Comparison of ENCODE assay signal across 11 mouse cellular contexts in the genomic region with DNA sequence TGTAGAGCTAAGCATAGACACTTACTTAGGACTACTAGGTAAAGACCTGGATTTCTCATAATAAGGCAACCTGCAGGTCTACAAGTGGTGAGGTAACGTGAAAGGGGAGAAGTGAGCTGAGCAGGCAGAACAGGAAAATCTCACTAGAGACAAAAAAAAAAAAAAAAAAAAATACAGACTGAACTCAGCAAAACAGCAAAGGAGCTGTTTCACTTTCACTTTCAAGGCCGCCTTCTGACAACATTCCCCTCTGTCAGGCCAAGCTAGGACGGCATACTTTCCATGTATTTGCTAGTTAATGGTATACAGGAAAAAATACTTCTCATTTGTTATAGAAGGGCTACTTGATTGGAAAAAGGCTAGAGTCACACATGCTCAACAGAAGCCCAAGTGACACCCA. TPM values are rescaled to one million over a fixed set of nuclear protein-coding genes. Genes with fewer than 3 reads are reported as not detected.
DNase-seq lines count a peak whose midpoint lies in the region; ATAC-seq and TF ChIP-seq lines count a peak whose summit lies in the region.
"Had no signal": no experiment of that assay in that cellular context is flagged by ENCODE, and none has a peak within 500 bp of the region (broad histone marks: within the 10 kb centered on the region; RNA-seq: fewer than 3 reads in every experiment).

No protein-coding gene starts in this region.

- H3K4me1 ChIP-seq in kidney, adult 2 months (ENCODE audit: control insufficient read depth, insufficient read depth, low read length), result peaks cover 15% of the 10 kb centered on the region
- peaks cover 26% of the 10 kb centered on the region for H3K4me1 ChIP-seq in kidney, embryonic 15.5 days
- H3K4me1 ChIP-seq in erythroblast, embryonic 14.5 days (ENCODE audit: control insufficient read depth), result 0 out of 2 replicates have a peak, but pooled peaks cover 5% of the 10 kb centered on the region
- H3K4me1 ChIP-seq in thymus, adult 2 months (replicated peaks; ENCODE audit: control insufficient read depth, insufficient read depth, low read length), result peaks cover 12% of the 10 kb centered on the region; the same call in 1 of the 2 replicates
- no peaks in the 10 kb centered on the region for H3K4me1 ChIP-seq in midbrain, embryonic 14.5 days (ENCODE audit: control insufficient read depth, insufficient read depth, low read length)
- no peaks in the 10 kb centered on the region for H3K4me1 ChIP-seq in forebrain, embryonic 15.5 days

- no peaks in the 10 kb centered on the region for H3K36me3 ChIP-seq in kidney, adult 2 months (ENCODE audit: control insufficient read depth, insufficient read depth, low read length)
- H3K36me3 ChIP-seq in kidney, embryonic 15.5 days, result no peaks in the 10 kb centered on the region
- peaks cover 3% of the 10 kb centered on the region; the same call in 1 of the 2 replicates for H3K36me3 ChIP-seq in erythroblast, embryonic 14.5 days (ENCODE audit: control insufficient read depth)
- no peaks in the 10 kb centered on the region for H3K36me3 ChIP-seq in thymus, adult 2 months (ENCODE audit: control insufficient read depth, insufficient read depth, low read length)
- H3K36me3 ChIP-seq in midbrain, embryonic 14.5 days (ENCODE audit: control insufficient read depth, insufficient read depth, low read length), result no peaks in the 10 kb centered on the region
- no peaks in the 10 kb centered on the region for H3K36me3 ChIP-seq in forebrain, embryonic 15.5 days
- H3K36me3 ChIP-seq: embryonic facial prominence, embryonic 13.5 days had no signal

- no peak for TF ChIP-seq CTCF in kidney, adult 2 months (conservative IDR thresholded peaks at IDR 0.05; ENCODE audit: insufficient read depth, insufficient read length, low read depth, low read length)
- TF ChIP-seq CTCF in thymus, adult 2 months (IDR thresholded peaks at IDR 0.05; ENCODE audit: borderline replicate concordance, control insufficient read depth, extremely low read depth, insufficient read depth, low read length, poor library complexity), result no peak

- no peak for ATAC-seq in kidney, embryonic 15.5 days (replicated peaks; ENCODE audit: low FRiP score)
- ATAC-seq in midbrain, embryonic 14.5 days (ENCODE audit: low FRiP score, low TSS enrichment), result no peak
- ATAC-seq in forebrain, embryonic 15.5 days (replicated peaks), result no peak
- ATAC-seq: Patski had no signal

- no peaks in the 10 kb centered on the region for H3K9me3 ChIP-seq in kidney, embryonic 15.5 days (replicated peaks)
- H3K9me3 ChIP-seq in erythroblast, embryonic 14.5 days (ENCODE audit: control insufficient read depth, low read length), result no peaks in the 10 kb centered on the region
- H3K9me3 ChIP-seq in midbrain, embryonic 14.5 days (ENCODE audit: control insufficient read depth, low read length), result no peaks in the 10 kb centered on the region
- H3K9me3 ChIP-seq in forebrain, embryonic 15.5 days, result no peaks in the 10 kb centered on the region
- H3K9me3 ChIP-seq: embryonic facial prominence, embryonic 13.5 days had no signal

- 5% methylated on average over 3 of the region's 3 CpGs for WGBS in kidney, adult 2 months
- 62% methylated on average over 3 of the region's 3 CpGs for WGBS in kidney, embryonic 15.5 days
- under 1% methylated on average over 3 of the region's 3 CpGs for WGBS in thymus, adult 2 months
- WGBS in midbrain, embryonic 14.5 days, result 88% methylated on average over 3 of the region's 3 CpGs
- 80% methylated on average over 3 of the region's 3 CpGs for WGBS in forebrain, embryonic 15.5 days

- H3K27ac ChIP-seq in kidney, adult 2 months (ENCODE audit: insufficient read depth, low read depth, low read length), result peak overlapping the region; percentile 53
- no peak overlapping the region for H3K27ac ChIP-seq in kidney, embryonic 15.5 days
- H3K27ac ChIP-seq in thymus, adult 2 months (ENCODE audit: control insufficient read depth, insufficient read depth, low read length), result peak overlapping the region; percentile 19
- no peak overlapping the region for H3K27ac ChIP-seq in midbrain, embryonic 14.5 days (replicated peaks; ENCODE audit: low read depth, low read length)
- no peak overlapping the region for H3K27ac ChIP-seq in forebrain, embryonic 15.5 days (replicated peaks)
- H3K27ac ChIP-seq: embryonic facial prominence, embryonic 13.5 days had no signal

- H3K27me3 ChIP-seq in kidney, adult 2 months (replicated peaks; ENCODE audit: control insufficient read depth, insufficient read depth, low read length), result no peaks in the 10 kb centered on the region
- no peaks in the 10 kb centered on the region for H3K27me3 ChIP-seq in kidney, embryonic 15.5 days
- no peaks in the 10 kb centered on the region for H3K27me3 ChIP-seq in erythroblast, embryonic 14.5 days (ENCODE audit: control insufficient read depth)
- H3K27me3 ChIP-seq in thymus, adult 2 months (ENCODE audit: control insufficient read depth, insufficient read depth, low read length), result no peaks in the 10 kb centered on the region
- H3K27me3 ChIP-seq in midbrain, embryonic 14.5 days (ENCODE audit: control insufficient read depth, insufficient read depth, low read length), result no peaks in the 10 kb centered on the region
- H3K27me3 ChIP-seq in forebrain, embryonic 15.5 days, result no peaks in the 10 kb centered on the region
- H3K27me3 ChIP-seq: embryonic facial prominence, embryonic 13.5 days; Patski had no signal

- H3K4me3 ChIP-seq in kidney, adult 2 months (ENCODE audit: insufficient read depth, low read depth, low read length), result peak overlapping the region; percentile 9; the same call in 1 of the 2 replicates
- H3K4me3 ChIP-seq in kidney, embryonic 15.5 days (replicated peaks), result no peak overlapping the region
- H3K4me3 ChIP-seq in erythroblast, embryonic 14.5 days (replicated peaks), result peak overlapping the region; percentile 23
- no peak overlapping the region for H3K4me3 ChIP-seq in thymus, adult 2 months (ENCODE audit: control insufficient read depth, insufficient read depth, low read length)
- no peak overlapping the region for H3K4me3 ChIP-seq in midbrain, embryonic 14.5 days (replicated peaks; ENCODE audit: low read depth, low read length)
- H3K4me3 ChIP-seq in forebrain, embryonic 15.5 days, result no peak overlapping the region
- H3K4me3 ChIP-seq: embryonic facial prominence, embryonic 13.5 days had no signal

- DNase-seq in kidney, adult 2 months, result peak; percentile 72
- peak; percentile 54 to 62 for DNase-seq in lung, adult 18-20 months
- DNase-seq in thymus, adult 2 months, result peak; percentile 43
- no peak for DNase-seq in right cerebral cortex, postnatal 25 days
- no peak for DNase-seq in midbrain, embryonic 14.5 days
- DNase-seq: retina, postnatal 1 day had no signal

- no peak overlapping the region for H3K9ac ChIP-seq in kidney, embryonic 15.5 days
- H3K9ac ChIP-seq in midbrain, embryonic 14.5 days (replicated peaks; ENCODE audit: low read length), result no peak overlapping the region
- H3K9ac ChIP-seq in forebrain, embryonic 15.5 days (replicated peaks), result no peak overlapping the region
- H3K9ac ChIP-seq: embryonic facial prominence, embryonic 13.5 days had no signal

- H3K4me2 ChIP-seq in kidney, embryonic 15.5 days, result no peak overlapping the region
- H3K4me2 ChIP-seq in midbrain, embryonic 14.5 days (ENCODE audit: low read length), result no peak overlapping the region
- no peak overlapping the region for H3K4me2 ChIP-seq in forebrain, embryonic 15.5 days (replicated peaks)
- H3K4me2 ChIP-seq: embryonic facial prominence, embryonic 13.5 days had no signal

- no peak for TF ChIP-seq POLR2A in kidney, adult 2 months (IDR thresholded peaks at IDR 0.05; ENCODE audit: low read depth, low read length)
- TF ChIP-seq POLR2A in thymus, adult 2 months (IDR thresholded peaks at IDR 0.05; ENCODE audit: control insufficient read depth, extremely low read depth, insufficient read depth, low read length, poor library complexity), result no peak

RNA-seq across cellular contexts. Expression of a gene that starts 10.0 kb away (rescaled TPM):
- polyA plus RNA-seq in kidney, adult 2 months (2012; rRNA removed), result 67.8 and 70.6 TPM in 2 replicates
- 24.4 and 25.5 TPM in 2 replicates for polyA plus RNA-seq in kidney, embryonic 15.5 days (2015; fragmentation: Nextera tagmentation; extraction: Ambion mirVana)
- polyA plus RNA-seq in erythroblast, embryonic 14.5 days (2012), result 10.7 and 10.8 TPM in 2 replicates
- polyA plus RNA-seq in thymus, adult 2 months (2012; rRNA removed), result 120 and 142 TPM in 2 replicates
- polyA plus RNA-seq in midbrain, embryonic 14.5 days (2014; fragmentation: Nextera tagmentation; extraction: Ambion mirVana), result 16.0 and 17.3 TPM in 2 replicates
- polyA plus RNA-seq in forebrain, embryonic 15.5 days (2015; fragmentation: Nextera tagmentation; extraction: Ambion mirVana), result 13.9 and 14.4 TPM in 2 replicates

Comparison
In these comparisons a context has a peak if more than half of its experiments do, and no peak if none do; other contexts are left out.
1. H3K27ac ChIP-seq: peak in kidney, adult 2 months (single experiment) and thymus, adult 2 months (single experiment); none in kidney, embryonic 15.5 days (single experiment), midbrain, embryonic 14.5 days (single experiment) and forebrain, embryonic 15.5 days (single experiment).
2. H3K4me3 ChIP-seq: peak in kidney, adult 2 months (single experiment) and erythroblast, embryonic 14.5 days (single experiment); none in kidney, embryonic 15.5 days (single experiment), thymus, adult 2 months (single experiment), midbrain, embryonic 14.5 days (single experiment) and forebrain, embryonic 15.5 days (single experiment).
3. DNase-seq: peak in kidney, adult 2 months (single experiment), lung, adult 18-20 months (2 of 2) and thymus, adult 2 months (single experiment); none in right cerebral cortex, postnatal 25 days (single experiment) and midbrain, embryonic 14.5 days (single experiment).